Mouse (Mus musculus): ENCODE results near the gene Shoc2.

DNA sequence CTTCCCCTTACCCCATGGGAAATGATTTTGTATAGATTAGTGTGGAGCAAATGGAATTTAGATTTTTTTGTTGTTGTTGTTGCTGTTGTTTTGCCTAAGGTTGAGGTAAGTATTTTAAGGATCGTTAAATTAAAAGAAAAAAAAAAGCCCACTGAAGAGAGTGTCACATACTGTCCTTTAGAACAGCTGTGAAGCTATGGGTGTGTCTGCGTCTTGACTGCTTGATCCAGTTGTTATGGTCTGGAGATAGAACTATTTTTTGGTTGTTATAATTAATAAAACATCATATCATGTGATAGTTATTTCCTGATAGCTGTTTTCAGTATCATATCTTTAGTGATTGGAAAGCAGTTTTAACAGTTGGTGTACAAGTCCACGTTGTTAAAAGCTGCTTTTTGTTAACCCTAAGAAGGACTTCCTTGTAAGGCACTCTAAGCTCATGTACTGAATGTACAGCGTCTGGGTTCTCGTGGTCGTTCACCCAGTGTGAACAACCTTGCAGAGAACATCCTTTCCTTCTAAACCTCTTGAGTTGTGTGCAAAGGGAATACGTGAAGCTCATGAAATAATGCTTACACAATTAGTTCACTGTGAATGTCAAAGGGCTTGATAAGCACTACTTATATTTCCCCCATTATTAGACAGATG lies 39.1 kb upstream of the Shoc2 start:
- TF ChIP-seq POLR2A (IDR thresholded peaks at IDR 0.05; ENCODE audit: borderline replicate concordance, extremely low read depth, low read depth, low read length) (no peak), CTCF (IDR thresholded peaks at IDR 0.05; ENCODE audit: insufficient read depth, low read length) (no peak)
